Mouse (Mus musculus) myocyte (in vitro differentiated cells): ENCODE results near the gene Gm42715. TPM values are rescaled to one million over a fixed set of nuclear protein-coding genes. Genes with fewer than 3 reads are reported as not detected.

Experiments
- H3K27me3 ChIP-seq: one replicate; pipeline ENCODE4 v1.6.1; 2011; ENCODE audit not compliant: control insufficient read depth, insufficient read depth, insufficient read length
- H3K36me3 ChIP-seq: one replicate; pipeline ENCODE4 v1.6.1; 2011; ENCODE audit not compliant: control insufficient read depth, insufficient read depth
- H3K4me2 ChIP-seq: one replicate; pipeline ENCODE4 v1.6.1; 2011; ENCODE audit warnings: low read depth, control low read depth
- H3K4me3 ChIP-seq: one replicate; pipeline ENCODE4 v1.5.1; 2011; ENCODE audit warnings: mild to moderate bottlenecking, control low read depth, moderate library complexity
- H3K79me2 ChIP-seq: one replicate; pipeline ENCODE4 v1.6.1; 2011; ENCODE audit not compliant: control insufficient read depth, insufficient read depth
- H3ac ChIP-seq: one replicate; pipeline ENCODE4 v1.6.1; 2011; ENCODE audit not compliant: control insufficient read depth, insufficient read length
- CEBPB ChIP-seq: IDR thresholded peaks from 2 replicates; pipeline ENCODE4 v1.6.1; 2011; ENCODE audit warnings: mild to moderate bottlenecking, moderate library complexity; ENCODE audit not compliant: poor library complexity, insufficient read depth, severe bottlenecking
- E2F4 ChIP-seq: IDR thresholded peaks from one replicate; pipeline ENCODE4 v1.6.1; 2011; ENCODE audit warnings: mild to moderate bottlenecking, control low read depth, moderate library complexity; ENCODE audit not compliant: insufficient read depth
- MAX ChIP-seq: IDR thresholded peaks from one replicate; pipeline ENCODE4 v1.6.1; 2011; ENCODE audit warnings: low read depth, mild to moderate bottlenecking, control low read depth
- MYOD1 ChIP-seq, 3 experiments: IDR thresholded peaks; one replicate each; pipeline ENCODE4 v1.6.1; 2011; ENCODE audit warnings: control low read depth in 2 of 3, low read depth in 2 of 3, mild to moderate bottlenecking in 2 of 3, moderate library complexity in 1 of 3; ENCODE audit not compliant: insufficient read length in 2 of 3, control insufficient read depth in 1 of 3
- MYOG ChIP-seq, 3 experiments: IDR thresholded peaks; one replicate each; pipeline ENCODE4 v1.6.1; 2011; ENCODE audit warnings: control low read depth in 2 of 3, low read depth in 2 of 3, mild to moderate bottlenecking in 2 of 3; ENCODE audit not compliant: insufficient read length in 2 of 3, control insufficient read depth in 1 of 3, insufficient read depth in 1 of 3
- POLR2A ChIP-seq: IDR thresholded peaks from one replicate; pipeline ENCODE4 v1.6.1; 2011; ENCODE audit warnings: low read depth, mild to moderate bottlenecking, control low read depth, moderate library complexity; ENCODE audit not compliant: insufficient read length
- POLR2AphosphoS2 ChIP-seq: IDR thresholded peaks from one replicate; pipeline ENCODE4 v1.6.1; 2011; ENCODE audit warnings: low read depth, control low read depth; ENCODE audit not compliant: insufficient read length
- REST ChIP-seq: IDR thresholded peaks from one replicate; pipeline ENCODE4 v1.6.1; 2011; ENCODE audit warnings: mild to moderate bottlenecking, control low read depth, moderate library complexity; ENCODE audit not compliant: insufficient read depth, insufficient read length
- SRF ChIP-seq: IDR thresholded peaks from one replicate; pipeline ENCODE4 v1.6.1; 2011; ENCODE audit warnings: low read depth; ENCODE audit not compliant: control insufficient read depth, insufficient read length
- TCF12 ChIP-seq: IDR thresholded peaks from one replicate; pipeline ENCODE4 v1.6.1; 2011; ENCODE audit warnings: mild to moderate bottlenecking, control low read depth; ENCODE audit not compliant: poor library complexity, insufficient read depth, severe bottlenecking
- TCF3 ChIP-seq: IDR thresholded peaks from one replicate; pipeline ENCODE4 v1.6.1; 2011; ENCODE audit warnings: low read depth, control low read depth; ENCODE audit not compliant: insufficient read length
- USF1 ChIP-seq: IDR thresholded peaks from one replicate; pipeline ENCODE4 v1.6.1; 2011; ENCODE audit warnings: low read depth, mild to moderate bottlenecking, control low read depth, moderate library complexity
- polyA plus RNA-seq: library from polyadenylated mRNA; unstranded; fragments of >200 nt; fragmentation: generic; extraction: Trizol; gene quantifications from one replicate; pipeline ENCODE4 v1.2.1, GENCODE M21; 2012; ENCODE audit warnings: missing spikeins

The Gm42715 gene
- polyA plus RNA-seq, 1 experiment, result 6.8 TPM

DNA sequence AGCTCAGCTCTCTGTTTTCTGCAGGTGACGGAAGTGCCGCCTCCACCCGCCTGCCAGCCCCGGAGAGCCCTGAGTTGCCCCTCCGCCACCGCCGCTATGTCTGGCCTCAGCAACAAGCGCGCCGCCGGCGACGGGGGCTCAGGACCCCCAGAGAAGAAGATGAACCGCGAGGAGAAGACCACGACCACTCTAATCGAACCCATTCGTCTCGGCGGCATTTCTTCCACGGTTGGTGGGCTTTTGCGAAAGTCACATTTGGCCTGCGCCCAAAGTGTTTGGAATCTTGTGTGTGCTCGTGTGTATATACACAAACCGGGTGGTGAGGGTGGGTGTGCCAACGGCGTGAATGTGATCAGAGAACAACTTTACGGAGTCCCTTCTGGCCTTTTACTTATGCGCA is 69.5 kb downstream of the Gm42715 start:
- H3K27me3 ChIP-seq, result no peaks in the 10 kb centered on the region
- peak overlapping the region; percentile 70 for H3K4me3 ChIP-seq
- H3K79me2 ChIP-seq, result peaks cover 14% of the 10 kb centered on the region
- H3ac ChIP-seq, result peak overlapping the region; percentile 47
- H3K4me2 ChIP-seq, result peak overlapping the region; percentile 93
- no peak for TF ChIP-seq TCF3
- TF ChIP-seq MAX, result no peak
- TF ChIP-seq POLR2AphosphoS2, result no peak
- no peak for TF ChIP-seq E2F4
- no peak for TF ChIP-seq CEBPB
- TF ChIP-seq TCF12, result no peak
- no peak for TF ChIP-seq POLR2A
- TF ChIP-seq MYOD1 (IDR thresholded peaks at IDR 0.05; ENCODE audit: control insufficient read depth in 1 of 3, insufficient read length in 2 of 3, low read depth in 2 of 3), result no peak
- no peak for TF ChIP-seq SRF
- TF ChIP-seq REST, result no peak
- TF ChIP-seq MYOG (IDR thresholded peaks at IDR 0.05; ENCODE audit: control insufficient read depth in 1 of 3, insufficient read depth in 1 of 3, insufficient read length in 2 of 3, low read depth in 2 of 3), result no peak
- no peak for TF ChIP-seq USF1
- H3K36me3 ChIP-seq, result peaks cover 5% of the 10 kb centered on the region

- Histone ChIP-seq H3K4me3 (peak overlapping the region; percentile 70), H3K36me3 (peaks cover 12% of the 10 kb centered on the region), H3K27me3 (no peaks in the 10 kb centered on the region), H3ac (no peak overlapping the region), H3K79me2 (peaks cover 14% of the 10 kb centered on the region), H3K4me2 (peak overlapping the region; percentile 93)
- TF ChIP-seq MYOD1 (IDR thresholded peaks at IDR 0.05; ENCODE audit: control insufficient read depth in 1 of 3, insufficient read length in 2 of 3, low read depth in 2 of 3) (no peak), TCF12 (no peak)
These were observed 70.3 kb downstream of the Gm42715 start for GRCm38 (mm10) chr7:127589637-127590036.

- Histone ChIP-seq H3K4me3 (no peak overlapping the region), H3ac (no peak overlapping the region)
These were observed 71.7 kb downstream of the Gm42715 start for GRCm38 (mm10) chr7:127591108-127591507.

GRCm38 (mm10) chr7:127592575-127592974 is 73.2 kb downstream of the Gm42715 start:
- peaks cover 27% of the 10 kb centered on the region for H3K36me3 ChIP-seq
- H3ac ChIP-seq, result no peak overlapping the region
- H3K27me3 ChIP-seq, result no peaks in the 10 kb centered on the region
- H3K79me2 ChIP-seq, result peaks cover 14% of the 10 kb centered on the region
- no peak for TF ChIP-seq MAX
- TF ChIP-seq POLR2A, result no peak
- TF ChIP-seq TCF3, result no peak
- no peak for TF ChIP-seq E2F4
- no peak for TF ChIP-seq REST
- TF ChIP-seq MYOG (IDR thresholded peaks at IDR 0.05; ENCODE audit: control insufficient read depth in 1 of 3, insufficient read depth in 1 of 3, insufficient read length in 2 of 3, low read depth in 2 of 3), result no peak
- TF ChIP-seq POLR2AphosphoS2, result no peak
- no peak for TF ChIP-seq USF1
- no peak for TF ChIP-seq SRF
- no peak for TF ChIP-seq TCF12
- H3K4me3 ChIP-seq, result no peak overlapping the region
- H3K4me2 ChIP-seq, result no peak overlapping the region

More at GRCm38 (mm10) chr7:127591108-127591507, 71.7 kb downstream of the Gm42715 start:
- Histone ChIP-seq H3K27me3 (no peaks in the 10 kb centered on the region), H3K36me3 (peaks cover 23% of the 10 kb centered on the region), H3K4me2 (no peak overlapping the region), H3K79me2 (peaks cover 14% of the 10 kb centered on the region)
- TF ChIP-seq POLR2A (no peak), MYOD1 (IDR thresholded peaks at IDR 0.05; ENCODE audit: control insufficient read depth in 1 of 3, insufficient read length in 2 of 3, low read depth in 2 of 3) (no peak), TCF12 (no peak), E2F4 (no peak), MYOG (IDR thresholded peaks at IDR 0.05; ENCODE audit: control insufficient read depth in 1 of 3, insufficient read depth in 1 of 3, insufficient read length in 2 of 3, low read depth in 2 of 3) (no peak), POLR2AphosphoS2 (no peak), SRF (no peak), REST (no peak), CEBPB (no peak), TCF3 (no peak), MAX (no peak), USF1 (no peak)

GRCm38 (mm10) chr7:127596747-127597146 is 77.4 kb downstream of the Gm42715 start:
- TF ChIP-seq CEBPB (no peak), MYOD1 (IDR thresholded peaks at IDR 0.05; ENCODE audit: control insufficient read depth in 1 of 3, insufficient read length in 2 of 3, low read depth in 2 of 3) (no peak), POLR2A (no peak), REST (no peak), E2F4 (no peak), USF1 (no peak), TCF3 (no peak)
- Histone ChIP-seq H3K36me3 (peaks cover 38% of the 10 kb centered on the region), H3K4me2 (no peak overlapping the region), H3ac (no peak overlapping the region), H3K27me3 (no peaks in the 10 kb centered on the region), H3K4me3 (no peak overlapping the region), H3K79me2 (no peaks in the 10 kb centered on the region)
